Mouse (Mus musculus): Measurements from ENCODE around the gene Wwp2. TPM values are rescaled to one million over a fixed set of nuclear protein-coding genes. Genes with fewer than 3 reads are reported as not detected.
A peak's percentile ranks its signal among the peaks of the same experiment; 100 is the strongest.

The Wwp2 gene
- total RNA-seq (2021), result 10 to 100 TPM; 15.2 to 23.4 TPM
- long read RNA-seq, experiment 1, full-length matches to known transcripts, result 20 of 43 reads
- long read RNA-seq, experiment 1, partial matches to known transcripts, result 18 of 43 reads
- long read RNA-seq, experiment 1, other reads (novel, unspliced or antisense), result 5 of 43 reads
- long read RNA-seq, experiment 2, full-length matches to known transcripts, result 16 of 33 reads
- long read RNA-seq, experiment 2, partial matches to known transcripts, result 13 of 33 reads
- long read RNA-seq, experiment 2, other reads (novel, unspliced or antisense), result 4 of 33 reads

- peak; percentile 78 for DNase-seq
These were observed at the start of gene Wwp2 for GRCm38 (mm10) chr8:107435962-107436831. TSS of gene Wwp2 (plus strand) at chr8:107436365.

GRCm38 (mm10) chr8:107386642-107387041 lies 49.5 kb upstream of the Wwp2 start:
- DNase-seq, result no peak

DNA sequence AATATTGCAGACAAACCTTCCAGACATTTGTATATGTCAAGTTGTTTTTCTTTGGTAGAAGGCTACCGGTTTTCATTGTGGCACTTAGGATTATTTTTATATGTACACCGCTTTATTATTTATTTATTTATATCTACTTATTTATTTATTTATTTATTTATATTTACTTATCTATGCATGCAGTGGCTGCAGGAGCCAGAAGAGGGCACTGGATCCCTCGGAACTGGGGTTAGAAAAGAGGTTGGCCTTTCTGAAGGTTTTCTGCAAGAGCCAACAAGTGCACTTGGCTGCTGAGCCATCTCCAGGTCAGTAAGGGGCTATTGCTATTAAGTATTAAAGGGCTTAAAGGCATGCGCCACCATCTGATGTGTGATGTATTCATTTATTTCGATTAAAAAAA lies 48.3 kb upstream of the Wwp2 start:
- DNase-seq, result peak; percentile 30

- no peak for DNase-seq
These were observed 46.6 kb upstream of the Wwp2 start for GRCm38 (mm10) chr8:107389557-107389956.

DNA sequence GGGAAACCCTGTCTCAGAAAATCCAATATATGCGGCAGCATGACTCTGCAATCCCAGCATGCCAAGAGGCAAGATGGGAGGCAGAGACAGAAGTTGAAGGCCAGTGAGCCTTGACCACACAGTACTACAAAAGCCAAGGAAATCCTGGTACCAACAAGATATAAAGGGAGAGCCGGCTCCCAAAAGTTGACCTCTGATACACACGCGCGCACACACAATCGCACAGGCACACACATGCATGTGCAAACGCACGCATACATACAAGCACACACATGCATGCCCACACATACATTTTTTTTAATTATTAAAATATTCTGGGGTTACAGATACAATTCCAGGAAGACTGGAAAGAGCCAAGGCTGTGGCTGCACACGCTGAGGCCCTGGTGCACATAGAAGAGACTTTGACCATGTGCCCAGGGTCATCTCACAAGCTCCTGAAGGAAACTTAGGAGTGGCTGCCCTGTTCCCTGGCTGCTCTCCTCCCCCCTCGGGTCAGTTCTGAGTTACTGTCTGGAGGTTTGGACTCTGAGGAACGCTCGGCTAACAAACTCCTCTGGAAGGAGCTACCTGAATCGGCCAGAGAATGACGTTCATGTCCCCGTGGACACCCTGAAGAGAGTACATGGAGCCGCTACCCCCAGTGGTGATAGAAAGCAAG lies 45.6 kb upstream of the Wwp2 start:
- no peak for DNase-seq

- no peak for DNase-seq
These were observed 45.0 kb upstream of the Wwp2 start for GRCm38 (mm10) chr8:107391136-107391516.

DNA sequence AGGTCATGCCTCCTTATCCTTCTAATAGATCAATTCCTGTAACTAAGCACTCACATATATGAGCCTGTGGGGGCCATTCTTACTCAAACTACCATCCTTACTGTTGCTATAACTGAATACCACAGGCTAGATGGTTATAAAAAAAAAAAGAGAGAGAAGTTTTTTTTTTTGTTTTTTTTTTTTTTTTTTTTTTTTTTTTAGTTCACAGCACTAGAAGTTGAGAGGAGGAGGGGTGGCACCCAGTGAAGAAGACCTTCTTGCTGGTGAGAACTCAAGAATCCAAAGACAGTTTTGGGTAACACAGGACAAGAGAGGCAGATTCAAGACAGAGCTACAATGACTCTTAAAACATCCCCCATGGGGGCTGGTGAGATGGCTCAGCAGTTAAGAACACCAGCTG lies 40.8 kb upstream of the Wwp2 start:
- DNase-seq, result no peak

DNA sequence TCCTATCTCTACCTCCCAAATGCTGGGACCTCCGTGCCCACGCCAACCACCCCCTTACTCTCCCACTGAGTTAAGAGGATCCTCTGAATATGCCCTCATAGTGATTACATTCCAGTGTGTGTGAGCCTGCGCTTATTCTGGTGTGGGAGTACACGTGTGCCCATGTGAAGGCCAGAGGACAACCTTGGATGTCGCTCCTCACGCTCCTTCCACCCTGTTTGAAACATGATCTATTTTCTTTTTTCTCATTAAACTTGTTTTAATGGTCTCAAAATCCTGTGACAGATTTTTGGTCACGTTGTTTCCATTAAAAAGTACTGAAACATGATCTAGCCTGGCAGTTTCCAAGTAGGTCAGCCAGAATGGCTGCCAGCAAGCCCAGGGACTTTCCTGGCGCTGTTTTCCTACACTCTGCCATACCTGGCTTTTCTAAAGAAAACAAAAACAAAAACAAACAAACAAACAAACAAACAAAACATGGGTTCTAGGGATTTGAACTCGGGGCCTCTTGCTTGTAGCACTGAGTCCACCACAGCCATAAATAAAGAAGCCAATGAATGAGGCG lies 40.0 kb upstream of the Wwp2 start:
- DNase-seq, result no peak

GRCm38 (mm10) chr8:107397665-107398064 lies 38.5 kb upstream of the Wwp2 start:
- no peak for DNase-seq

- no peak for DNase-seq
These were observed 36.7 kb upstream of the Wwp2 start for GRCm38 (mm10) chr8:107399495-107399894.

GRCm38 (mm10) chr8:107401866-107402265 lies 34.3 kb upstream of the Wwp2 start:
- no peak for DNase-seq

DNA sequence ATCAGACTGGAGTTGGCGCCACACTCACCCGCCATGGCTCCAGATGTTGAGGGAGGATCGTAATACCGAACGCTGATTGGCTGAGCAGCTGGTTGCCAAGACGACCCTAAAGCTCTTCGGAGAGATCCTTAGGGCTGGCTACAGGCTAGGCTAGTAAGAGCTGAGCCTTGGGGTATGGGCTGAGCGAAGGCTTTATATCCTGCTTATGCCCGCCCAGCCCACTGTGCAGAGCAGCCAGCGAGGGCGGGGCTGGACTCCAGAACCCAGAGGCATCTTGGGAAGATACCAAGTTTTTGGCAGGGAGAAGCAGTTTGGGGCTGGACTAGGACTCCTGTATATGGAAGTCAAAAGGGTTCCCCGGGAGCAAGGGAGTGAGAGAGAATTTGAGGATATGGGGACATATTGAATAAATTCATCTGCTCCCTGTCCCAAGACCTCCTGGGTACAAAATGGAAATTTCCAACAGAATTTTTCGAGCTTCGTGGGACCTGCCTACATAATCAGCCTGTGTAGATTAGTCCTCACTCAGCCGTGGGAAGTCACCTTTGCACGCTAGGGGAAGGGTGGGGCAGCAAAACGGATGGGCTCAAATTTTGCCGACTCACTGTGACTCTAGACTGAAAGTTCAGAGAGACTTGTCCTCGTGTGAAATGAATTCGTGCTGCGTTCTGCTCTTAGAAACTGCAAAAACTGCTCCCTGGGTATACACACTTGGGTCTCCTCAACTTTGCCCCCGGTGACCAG lies 33.0 kb upstream of the Wwp2 start, which contains the start of gene Nqo1:
Gene Nqo1 (minus strand): TSS at position 169 of the 744 bp plus-strand sequence.
- peak; percentile 70 for DNase-seq

DNA sequence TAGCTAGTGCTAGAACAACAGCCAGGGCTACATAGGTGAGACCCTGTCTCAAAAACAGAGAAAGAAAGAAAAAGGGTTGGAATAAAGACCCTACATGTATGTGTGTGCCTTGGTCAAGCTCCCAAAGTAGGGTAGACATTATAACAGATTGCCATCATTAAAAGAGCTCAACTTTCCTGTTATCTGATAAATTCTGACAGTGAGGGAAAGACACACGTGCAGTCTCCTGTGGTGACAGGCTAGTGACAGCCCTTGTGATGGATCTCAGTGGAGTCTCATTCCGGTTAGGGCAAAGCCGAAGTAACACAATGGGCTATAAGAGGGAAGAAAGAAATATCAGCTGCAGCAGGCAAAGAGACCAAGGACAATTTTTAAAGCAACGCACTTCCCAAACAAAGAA lies 32.1 kb upstream of the Wwp2 start:
- DNase-seq, result no peak

DNA sequence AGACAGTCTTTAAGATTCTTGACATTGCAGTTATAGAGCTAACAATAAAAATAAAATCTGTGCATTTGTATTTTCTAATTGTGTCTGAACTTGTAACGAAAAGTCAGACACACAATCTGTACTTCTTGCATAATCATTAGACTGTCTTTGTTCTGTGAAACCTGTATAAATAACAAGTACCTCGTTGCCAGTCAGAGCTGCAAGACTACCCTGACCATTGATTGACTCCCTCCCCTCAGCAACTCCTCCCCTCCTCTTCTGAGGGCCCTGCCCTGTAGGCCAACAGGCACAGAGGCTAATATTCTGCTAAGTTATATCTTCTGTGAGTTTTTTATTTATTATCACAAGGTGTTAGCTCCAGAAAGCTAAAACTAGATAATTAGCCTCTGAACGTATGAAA lies 30.2 kb upstream of the Wwp2 start:
- DNase-seq, result no peak

DNA sequence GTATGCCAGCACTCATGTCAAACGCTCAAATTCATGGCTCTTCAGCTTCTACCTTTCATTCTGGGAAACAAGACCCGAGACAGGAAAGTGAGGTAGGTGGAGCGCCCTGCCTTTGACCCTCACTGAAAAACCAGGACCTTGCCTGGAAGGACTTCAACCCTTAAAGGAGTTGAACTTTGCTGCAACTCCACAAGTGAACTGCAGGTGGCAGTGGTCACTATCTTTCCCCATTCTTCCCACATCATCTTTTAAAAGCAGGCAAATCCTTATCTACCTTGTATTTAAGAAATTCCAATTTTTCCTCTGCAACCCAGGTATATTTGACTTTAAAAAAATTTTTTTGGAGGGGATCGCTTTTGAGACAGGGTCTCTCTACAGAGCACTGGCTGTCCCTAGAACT lies 24.8 kb upstream of the Wwp2 start:
- DNase-seq, result no peak

GRCm38 (mm10) chr8:107412552-107412951 lies 23.6 kb upstream of the Wwp2 start:
- no peak for DNase-seq

GRCm38 (mm10) chr8:107413881-107414280 lies 22.3 kb upstream of the Wwp2 start:
- no peak for DNase-seq

DNA sequence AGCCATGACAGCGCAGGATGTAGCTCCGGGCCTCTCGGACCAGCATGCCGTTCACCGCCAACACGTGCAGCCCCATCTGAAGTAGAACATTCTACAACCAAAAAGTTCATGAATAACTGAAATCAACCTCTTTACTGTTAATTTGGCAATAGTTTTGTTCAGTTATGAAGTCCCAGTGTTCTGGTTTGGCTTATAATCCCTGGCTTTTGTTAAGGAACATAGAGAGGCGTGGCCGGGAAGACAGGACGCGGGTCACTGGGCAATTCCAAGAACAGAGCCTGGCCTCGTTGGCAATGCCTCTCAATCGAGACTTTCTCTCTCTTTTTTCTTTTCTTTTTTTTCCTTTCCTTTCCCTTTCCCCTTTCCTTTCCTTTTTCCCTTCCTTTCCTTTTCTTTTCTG lies 19.2 kb upstream of the Wwp2 start:
- DNase-seq, result no peak

DNA sequence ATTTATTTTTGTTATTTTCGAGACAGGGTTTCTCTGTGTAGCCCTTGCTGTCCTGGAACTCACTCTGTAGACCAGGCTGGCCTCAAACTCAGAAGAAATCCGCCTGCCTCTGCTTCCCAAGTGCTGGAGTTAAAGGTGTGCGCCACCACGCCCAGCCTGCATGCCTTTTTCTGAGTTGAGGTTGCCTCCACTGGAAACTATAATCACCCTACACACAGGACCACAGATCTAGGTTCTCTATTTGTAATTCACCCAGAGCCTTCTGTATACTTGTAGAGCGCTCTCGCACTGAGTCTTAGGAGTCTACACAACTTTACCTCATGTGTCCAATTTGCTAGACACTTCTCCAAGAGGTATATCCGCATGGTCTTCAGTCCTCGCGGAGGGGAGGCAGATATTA lies 12.0 kb upstream of the Wwp2 start:
- no peak for DNase-seq

DNA sequence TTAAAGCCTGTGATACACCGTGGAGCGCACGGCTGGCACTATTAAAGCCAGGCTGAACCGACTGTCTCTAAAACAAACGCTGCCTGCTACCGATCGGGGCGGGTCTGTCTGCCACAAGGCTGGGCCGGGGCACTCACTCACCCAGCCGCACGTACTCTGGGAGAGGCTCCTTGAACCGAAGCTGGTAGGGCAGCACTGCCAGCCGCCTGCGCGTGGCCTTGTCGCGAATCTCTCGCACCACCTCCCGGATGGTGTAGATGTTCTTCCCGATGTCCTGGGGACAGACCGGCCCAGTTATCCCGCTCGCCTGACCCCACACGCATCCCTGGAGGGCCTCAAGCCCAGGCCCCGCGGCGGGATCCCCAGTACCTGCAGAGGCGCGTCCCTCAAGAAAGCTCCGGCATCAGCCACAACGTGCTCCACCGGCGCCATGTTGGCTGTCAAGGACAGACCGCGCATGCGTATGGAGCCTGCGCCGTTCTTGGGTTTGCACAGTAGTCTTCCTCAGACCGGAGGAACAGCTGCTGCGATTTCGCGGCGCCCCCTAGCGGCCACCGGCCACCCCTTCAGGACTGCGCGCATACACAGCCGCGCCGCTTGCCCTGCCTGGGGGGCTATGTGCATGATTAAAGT lies 11.5 kb upstream of the Wwp2 start, which contains the start of gene Nob1:
Gene Nob1 (minus strand): TSS at position 455 of the 633 bp plus-strand sequence.
- peak; percentile 99 for DNase-seq

GRCm38 (mm10) chr8:107425230-107425597 lies 11.0 kb upstream of the Wwp2 start:
- DNase-seq, result no peak

Measured in gastrocnemius, postnatal 10 days (tissue).